Mouse (Mus musculus) intestine, embryonic 16.5 days (tissue): ENCODE measurements around the gene Mmp14. TPM values are rescaled to one million over a fixed set of nuclear protein-coding genes. Genes with fewer than 3 reads are reported as not detected.

Source experiments
- ATAC-seq: fragments of 200-750 bp; cut with Nextera tagmentation; 2 replicates; pipeline ENCODE4 v1.8.0; 2017; ENCODE audit warnings: moderate TSS enrichment, moderate library complexity
- H3K27ac ChIP-seq: fragments of 300-500 bp; sonication (generic); 2 replicates; pipeline ENCODE4 v1.5.1; 2014; ENCODE audit warnings: mild to moderate bottlenecking, low read length
- H3K27me3 ChIP-seq: fragments of 300-500 bp; sonication (generic); replicated peaks from 2 replicates; pipeline ENCODE4 v1.6.1; 2014; ENCODE audit warnings: low read length, control low read depth, mixed read lengths; ENCODE audit not compliant: control insufficient read depth, insufficient read depth
- H3K36me3 ChIP-seq: fragments of 300-500 bp; sonication (generic); 2 replicates; pipeline ENCODE4 v1.6.1; 2014; ENCODE audit warnings: low read length, control low read depth; ENCODE audit not compliant: control insufficient read depth, insufficient read depth
- H3K4me1 ChIP-seq: fragments of 300-500 bp; sonication (generic); 2 replicates; pipeline ENCODE4 v1.6.1; 2014; ENCODE audit warnings: low read length, control low read depth, mixed read lengths; ENCODE audit not compliant: control insufficient read depth, insufficient read depth
- H3K4me2 ChIP-seq: fragments of 300-500 bp; sonication (generic); 2 replicates; pipeline ENCODE4 v1.6.1; 2014; ENCODE audit warnings: low read depth, low read length, control low read depth
- H3K4me3 ChIP-seq: fragments of 300-500 bp; sonication (generic); 2 replicates; pipeline ENCODE4 v1.5.1; 2014; ENCODE audit warnings: mild to moderate bottlenecking, low read length
- H3K9ac ChIP-seq: fragments of 300-500 bp; sonication (generic); 2 replicates; pipeline ENCODE4 v1.6.1; 2014; ENCODE audit warnings: low read depth, low read length
- H3K9me3 ChIP-seq: fragments of 300-500 bp; sonication (generic); 2 replicates; pipeline ENCODE4 v1.6.1; 2016; ENCODE audit warnings: low read length, control low read depth; ENCODE audit not compliant: control insufficient read depth
- WGBS: fragments of 180-500 bp; shearing (Covaris S2); extraction: QIAGEN DNeasy Blood & Tissue Kit; methylation state at CpG from one replicate; pipeline ENCODE4 v1.1.7; 2014; 5-methylcytosine and 5-hydroxymethylcytosine counted together
- polyA plus RNA-seq: library from polyadenylated mRNA; unstranded; fragments of >200 nt; fragmentation: Nextera tagmentation; extraction: Ambion mirVana; gene quantifications from 2 replicates; pipeline ENCODE4 v1.2.1, GENCODE M21; 2015

Mmp14 gene
- polyA plus RNA-seq, 1 experiment from 2014 or later, result 90.7 TPM

- Histone ChIP-seq H3K9ac (no peak overlapping the region), H3K4me1 (0 out of 2 replicates have a peak, but pooled peaks cover 8% of the 10 kb centered on the region), H3K27me3 (no peaks in the 10 kb centered on the region), H3K9me3 (peaks cover 4% of the 10 kb centered on the region; the same call in 1 of the 2 replicates), H3K36me3 (peaks cover 3% of the 10 kb centered on the region; the same call in 1 of the 2 replicates), H3K4me3 (no peak overlapping the region), H3K4me2 (no peak overlapping the region), H3K27ac (no peak overlapping the region)
- no peak for ATAC-seq
Measured at GRCm38 (mm10) chr14:54394309-54394708, 37.1 kb upstream of the Mmp14 start.

GRCm38 (mm10) chr14:54396685-54397084 is 34.7 kb upstream of the Mmp14 start:
- ATAC-seq, result no peak
- Histone ChIP-seq H3K4me3 (no peak overlapping the region), H3K27me3 (no peaks in the 10 kb centered on the region), H3K36me3 (peaks cover 3% of the 10 kb centered on the region; the same call in 1 of the 2 replicates), H3K4me2 (no peak overlapping the region), H3K4me1 (0 out of 2 replicates have a peak, but pooled peaks cover 6% of the 10 kb centered on the region), H3K9ac (no peak overlapping the region), H3K9me3 (peaks cover 4% of the 10 kb centered on the region; the same call in 1 of the 2 replicates), H3K27ac (no peak overlapping the region)
- WGBS, result 65% methylated on average over 7 of the region's 7 CpGs

GRCm38 (mm10) chr14:54397872-54398527 is 33.4 kb upstream of the Mmp14 start:
- WGBS, result 79% methylated on average over 7 of the region's 7 CpGs
- Histone ChIP-seq H3K27ac (no peak overlapping the region), H3K27me3 (no peaks in the 10 kb centered on the region), H3K4me1 (peaks cover 14% of the 10 kb centered on the region; the same call in 1 of the 2 replicates), H3K9me3 (peaks cover 4% of the 10 kb centered on the region; the same call in 1 of the 2 replicates), H3K4me2 (no peak overlapping the region), H3K36me3 (peaks cover 3% of the 10 kb centered on the region; the same call in 1 of the 2 replicates), H3K9ac (no peak overlapping the region), H3K4me3 (no peak overlapping the region)
- ATAC-seq, result no peak

- 64% methylated on average over 7 of the region's 7 CpGs for WGBS
- Histone ChIP-seq H3K4me3 (no peak overlapping the region), H3K36me3 (peaks cover 3% of the 10 kb centered on the region; the same call in 1 of the 2 replicates), H3K9ac (no peak overlapping the region), H3K9me3 (peaks cover 4% of the 10 kb centered on the region; the same call in 1 of the 2 replicates), H3K4me1 (peaks cover 16% of the 10 kb centered on the region; the same call in 1 of the 2 replicates), H3K27me3 (no peaks in the 10 kb centered on the region), H3K4me2 (no peak overlapping the region), H3K27ac (peak overlapping the region; percentile 2; the same call in 1 of the 2 replicates)
- no peak for ATAC-seq
Measured at GRCm38 (mm10) chr14:54398528-54398916, 32.9 kb upstream of the Mmp14 start.

GRCm38 (mm10) chr14:54398921-54399382 is 32.5 kb upstream of the Mmp14 start:
- no peak overlapping the region for H3K9ac ChIP-seq
- peaks cover 3% of the 10 kb centered on the region; the same call in 1 of the 2 replicates for H3K36me3 ChIP-seq
- H3K4me2 ChIP-seq, result no peak overlapping the region
- H3K9me3 ChIP-seq, result peaks cover 4% of the 10 kb centered on the region; the same call in 1 of the 2 replicates
- no peak for ATAC-seq
- WGBS, result 40% methylated on average over 8 of the region's 8 CpGs
- no peak overlapping the region for H3K4me3 ChIP-seq
- peak overlapping the region; percentile 2; the same call in 1 of the 2 replicates for H3K27ac ChIP-seq
- no peaks in the 10 kb centered on the region for H3K27me3 ChIP-seq
- H3K4me1 ChIP-seq, result peaks cover 16% of the 10 kb centered on the region; the same call in 1 of the 2 replicates

- Histone ChIP-seq H3K4me3 (no peak overlapping the region), H3K4me1 (peaks cover 18% of the 10 kb centered on the region; the same call in 1 of the 2 replicates), H3K9me3 (no peaks in the 10 kb centered on the region), H3K9ac (no peak overlapping the region), H3K27me3 (no peaks in the 10 kb centered on the region), H3K27ac (no peak overlapping the region), H3K4me2 (peak overlapping the region; percentile 1; the same call in 1 of the 2 replicates), H3K36me3 (no peaks in the 10 kb centered on the region)
- WGBS, result 32% methylated on average over 3 of the region's 3 CpGs
- ATAC-seq, result peak; percentile 60
Measured at GRCm38 (mm10) chr14:54401723-54402122, 29.7 kb upstream of the Mmp14 start.

GRCm38 (mm10) chr14:54408336-54409056 is 22.9 kb upstream of the Mmp14 start:
- 73% methylated on average over 25 of the region's 25 CpGs for WGBS
- 0 out of 2 replicates have a peak, but pooled peaks have one; percentile 24 for ATAC-seq

GRCm38 (mm10) chr14:54409057-54409645 is 22.3 kb upstream of the Mmp14 start:
- ATAC-seq, result no peak
- Histone ChIP-seq H3K9me3 (no peaks in the 10 kb centered on the region), H3K4me2 (peak overlapping the region; percentile 55), H3K9ac (peak overlapping the region; percentile 71), H3K4me3 (peak overlapping the region; percentile 41), H3K27me3 (no peaks in the 10 kb centered on the region), H3K27ac (peak overlapping the region; percentile 90), H3K4me1 (peaks cover 16% of the 10 kb centered on the region), H3K36me3 (no peaks in the 10 kb centered on the region)
- WGBS, result 66% methylated on average over 7 of the region's 7 CpGs

More at GRCm38 (mm10) chr14:54408336-54409056, 22.9 kb upstream of the Mmp14 start:
- Histone ChIP-seq H3K27me3 (no peaks in the 10 kb centered on the region), H3K9ac (peak overlapping the region; percentile 71), H3K36me3 (no peaks in the 10 kb centered on the region), H3K4me2 (peak overlapping the region; percentile 55), H3K27ac (peak overlapping the region; percentile 90), H3K9me3 (no peaks in the 10 kb centered on the region), H3K4me1 (peaks cover 10% of the 10 kb centered on the region; the same call in 1 of the 2 replicates), H3K4me3 (peak overlapping the region; percentile 41)
